Mouse (Mus musculus): Measurements from ENCODE around the gene Vps35l.

Vps35l gene

GRCm38 (mm10) chr7:118733225-118733624, 6.8 kb upstream of the Vps35l start:
- DNase-seq (ENCODE audit: low read depth, low spot score) = no peak

DNA sequence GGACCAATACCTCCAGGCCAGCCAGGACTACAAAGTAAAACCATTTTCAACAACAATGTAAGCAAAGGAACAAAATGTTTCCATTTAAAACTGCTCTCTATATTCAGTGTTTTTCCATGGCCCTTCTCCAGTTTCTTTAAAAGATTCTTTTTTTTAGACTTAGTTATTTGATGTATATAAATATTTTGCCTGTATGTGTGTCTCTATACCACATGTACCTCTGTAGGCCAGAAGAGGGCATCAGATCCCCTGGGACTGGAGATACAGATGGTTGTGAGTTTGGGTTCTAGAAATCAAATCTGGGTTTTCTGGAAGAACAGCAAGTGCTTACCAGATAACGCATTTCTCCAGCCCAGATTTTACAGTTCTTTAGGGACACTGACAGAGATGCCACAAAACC, 1.3 kb upstream of the Vps35l start:
- DNase-seq (ENCODE audit: low read depth, low spot score) = no peak

GRCm38 (mm10) chr7:118740532-118741338, 709 bp downstream of the Vps35l start:
- peak; percentile 96 for DNase-seq (ENCODE audit: low read depth, low spot score)

DNA sequence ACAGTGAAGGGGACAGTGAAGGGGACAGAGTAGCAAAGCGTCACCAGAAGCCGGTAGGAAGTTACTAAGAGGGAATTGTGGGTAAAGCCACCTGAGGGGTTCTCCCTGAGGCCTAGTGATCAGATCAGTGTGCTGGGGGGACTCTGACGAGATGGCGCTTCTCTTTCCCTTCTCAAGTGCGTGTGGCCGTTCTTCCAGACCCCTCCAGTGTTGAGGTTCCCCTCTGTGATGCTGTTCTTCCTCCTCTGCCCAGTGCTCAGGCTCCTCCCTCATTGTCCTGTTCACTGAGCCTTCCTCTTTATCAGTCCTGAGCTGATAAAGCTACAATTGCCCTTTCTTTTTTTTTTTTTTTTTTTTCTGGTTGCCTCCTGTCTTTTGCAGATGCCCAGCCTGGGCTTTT, 2.3 kb downstream of the Vps35l start:
- DNase-seq (ENCODE audit: low read depth, low spot score) = no peak

DNA sequence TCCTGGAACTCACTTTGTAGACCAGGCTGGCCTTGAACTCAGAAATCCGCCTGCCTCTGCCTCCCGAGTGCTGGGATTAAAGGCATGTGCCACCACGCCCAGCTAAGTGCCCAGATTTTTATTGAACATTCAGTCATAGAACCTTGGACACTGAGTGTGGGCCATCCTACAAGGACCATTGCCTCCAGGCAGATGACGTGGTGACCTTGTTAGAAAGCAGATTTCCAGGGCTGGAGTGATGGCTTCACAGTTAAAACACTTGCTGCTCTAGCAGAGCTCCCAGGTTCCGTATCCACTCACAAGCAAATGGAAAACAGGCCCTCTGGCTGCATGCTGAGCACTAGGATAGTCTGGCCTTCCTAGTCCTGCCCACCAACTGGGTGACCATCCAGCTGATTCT, 4.7 kb downstream of the Vps35l start:
- no peak for DNase-seq (ENCODE audit: low read depth, low spot score)

DNA sequence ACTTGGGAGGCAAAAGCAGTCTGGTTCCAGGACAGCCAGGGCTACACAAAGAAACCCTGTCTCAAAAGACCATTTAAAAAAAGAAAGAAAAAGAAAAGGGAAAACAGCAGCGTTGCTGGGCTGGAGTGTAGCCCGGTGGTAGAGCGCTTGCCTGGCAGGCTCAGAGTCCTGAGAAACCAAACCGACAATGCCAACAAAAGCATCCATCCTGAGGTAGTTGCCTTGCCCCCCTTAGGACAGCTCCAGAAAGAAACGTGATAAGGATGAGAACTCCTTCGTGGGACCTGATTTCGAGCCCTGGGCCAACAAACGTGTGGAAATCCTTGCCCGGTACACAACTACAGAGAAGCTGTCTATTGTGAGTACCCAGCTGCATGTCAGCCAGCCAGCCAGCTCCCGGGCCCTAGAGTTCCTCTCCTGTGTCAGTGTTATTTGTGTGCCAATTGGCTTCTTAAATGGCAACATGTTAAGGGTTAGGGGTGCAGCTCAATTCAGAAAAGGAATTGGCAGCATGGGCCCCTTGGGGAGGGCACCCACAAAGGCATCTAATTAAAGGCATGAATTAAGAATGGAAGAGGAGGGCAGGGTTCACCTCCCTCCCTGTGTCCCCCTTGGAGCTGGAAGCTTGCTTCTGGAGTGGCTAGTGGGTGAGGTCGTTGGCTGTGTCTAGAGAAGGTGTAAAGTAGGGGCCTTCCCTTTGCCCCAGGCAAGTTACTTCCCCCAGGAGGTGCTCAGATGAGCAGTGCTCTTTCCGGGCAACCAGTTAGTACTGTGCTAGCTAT, 8.1 kb downstream of the Vps35l start:
- DNase-seq (ENCODE audit: low read depth, low spot score) = no peak

GRCm38 (mm10) chr7:118749706-118750105, 9.7 kb downstream of the Vps35l start:
- DNase-seq (ENCODE audit: low read depth, low spot score) = no peak

DNA sequence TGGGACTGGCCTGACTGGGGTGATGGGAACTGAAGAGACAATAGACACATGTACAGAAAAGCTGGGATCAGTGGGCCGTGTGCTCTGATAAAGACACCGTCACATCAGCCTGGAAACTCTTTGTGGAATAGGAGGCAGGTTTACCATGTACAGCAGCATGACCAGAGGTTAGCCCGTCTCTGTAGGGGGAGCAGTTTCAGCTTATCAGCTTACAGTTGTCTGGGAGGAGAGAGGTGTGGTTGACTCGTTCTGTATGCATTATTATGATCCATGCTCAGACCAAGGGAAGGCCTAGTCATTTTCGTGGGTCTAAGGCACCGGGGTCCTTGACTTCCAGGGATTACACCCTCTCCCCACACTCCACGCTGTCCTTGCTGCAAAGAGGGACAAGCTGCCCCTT, 11.6 kb downstream of the Vps35l start:
- DNase-seq (ENCODE audit: low read depth, low spot score) = no peak

DNA sequence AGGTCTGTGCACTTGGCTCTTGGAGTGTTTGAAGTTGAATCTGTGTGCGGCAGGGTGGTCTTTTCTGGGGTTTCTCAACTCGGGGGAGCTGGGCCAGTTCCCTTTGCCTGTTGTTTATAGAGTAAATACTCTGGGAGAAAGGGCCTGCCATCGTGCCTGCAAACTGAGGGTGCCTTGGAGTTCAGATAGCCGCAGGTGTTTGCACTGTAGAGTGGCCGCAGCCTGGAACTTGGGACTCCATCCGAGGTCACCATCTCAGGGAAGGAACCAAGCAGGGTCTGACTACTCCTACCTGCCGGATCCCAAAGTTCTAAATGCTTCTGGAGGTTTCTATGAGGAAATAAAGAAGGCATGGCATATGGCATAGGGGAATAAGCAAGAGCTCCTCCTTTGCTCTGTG, 15.7 kb downstream of the Vps35l start:
- no peak for DNase-seq (ENCODE audit: low read depth, low spot score)

GRCm38 (mm10) chr7:118756490-118757265, 16.7 kb downstream of the Vps35l start:
- no peak for DNase-seq (ENCODE audit: low read depth, low spot score)

DNA sequence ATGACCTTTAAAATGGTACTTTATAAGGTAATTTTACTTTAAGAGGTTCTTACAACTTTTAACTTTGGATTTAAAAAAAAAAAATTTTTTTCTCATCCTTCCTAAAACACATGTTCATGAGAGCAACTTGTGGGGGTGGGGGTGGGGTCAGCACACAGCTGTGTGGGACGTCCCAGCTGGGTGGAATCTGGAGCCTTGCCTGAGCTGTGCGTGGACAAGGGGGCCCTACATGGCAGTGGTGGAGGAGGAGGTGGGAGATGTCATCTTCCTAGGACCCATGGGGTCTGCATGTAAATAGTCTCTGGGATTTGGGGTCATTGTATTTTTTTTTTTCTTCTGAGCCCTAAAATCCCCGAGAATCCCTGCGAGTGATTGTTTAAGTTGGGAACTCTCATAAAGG, 18.3 kb downstream of the Vps35l start:
- DNase-seq (ENCODE audit: low read depth, low spot score) = no peak

- DNase-seq (ENCODE audit: low read depth, low spot score) = no peak
These were observed 19.3 kb downstream of the Vps35l start for GRCm38 (mm10) chr7:118759372-118759771.

DNA sequence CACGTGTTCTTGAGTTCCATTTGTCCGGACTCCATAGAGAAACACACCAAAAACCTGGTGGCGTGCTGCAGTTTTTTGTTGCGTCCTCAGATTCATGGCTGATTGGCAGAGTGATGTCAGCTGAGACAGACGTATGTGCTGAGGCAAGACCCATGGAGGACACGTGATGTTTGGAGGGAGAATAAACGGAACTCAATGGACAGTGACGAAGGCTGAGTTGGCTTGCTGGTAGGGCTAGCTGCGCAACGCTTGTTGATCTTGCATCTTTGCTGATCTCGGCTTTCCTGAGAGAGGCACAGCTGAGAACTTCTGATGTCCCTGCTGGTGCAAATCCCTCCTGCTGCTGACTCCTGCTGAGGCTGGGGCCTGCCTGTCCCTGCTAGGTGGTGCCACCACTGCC, 23.9 kb downstream of the Vps35l start:
- DNase-seq (ENCODE audit: low read depth, low spot score) = no peak

DNA sequence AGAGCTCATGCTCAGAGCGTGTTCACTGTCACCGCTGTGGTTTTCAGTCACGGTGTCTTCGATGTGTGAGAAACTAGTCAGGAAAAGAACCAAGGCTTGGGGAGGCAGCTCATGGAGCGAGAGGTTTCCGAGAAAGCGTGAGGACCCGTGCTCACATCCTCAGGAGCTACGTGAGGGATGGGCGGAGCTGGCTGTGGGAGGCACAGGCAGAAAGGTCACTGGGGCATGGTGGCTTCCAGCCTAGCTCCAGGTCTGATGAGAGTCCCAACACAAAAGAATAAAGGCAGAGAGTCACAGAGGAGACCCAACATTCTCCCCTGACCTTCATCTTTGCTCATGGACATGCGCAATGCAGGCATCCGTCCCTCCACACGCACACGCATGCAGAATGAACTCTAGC, 24.7 kb downstream of the Vps35l start:
- no peak for DNase-seq (ENCODE audit: low read depth, low spot score)

DNA sequence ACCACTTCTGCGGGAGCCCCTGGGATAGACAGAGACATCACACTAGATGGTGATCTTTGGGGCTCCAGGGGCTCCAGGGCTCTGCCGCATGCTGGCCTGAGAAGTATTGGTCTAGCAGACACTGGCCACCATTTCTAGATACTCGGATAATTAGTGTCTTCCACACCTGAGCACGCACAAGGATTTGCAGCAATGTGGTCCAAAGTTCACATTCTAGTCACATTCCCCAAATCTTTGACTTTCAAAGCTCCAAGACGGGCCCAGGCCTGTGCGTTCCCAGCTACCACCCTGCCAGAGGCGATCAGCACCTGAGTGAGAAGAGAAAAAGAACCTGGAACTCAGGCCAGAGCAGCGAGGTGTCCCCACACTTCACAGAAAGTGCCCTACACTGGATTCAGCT, 25.6 kb downstream of the Vps35l start:
- DNase-seq (ENCODE audit: low read depth, low spot score) = no peak

- DNase-seq (ENCODE audit: low read depth, low spot score) = peak; percentile 76
These were observed 26.2 kb downstream of the Vps35l start for GRCm38 (mm10) chr7:118766119-118766833.

DNA sequence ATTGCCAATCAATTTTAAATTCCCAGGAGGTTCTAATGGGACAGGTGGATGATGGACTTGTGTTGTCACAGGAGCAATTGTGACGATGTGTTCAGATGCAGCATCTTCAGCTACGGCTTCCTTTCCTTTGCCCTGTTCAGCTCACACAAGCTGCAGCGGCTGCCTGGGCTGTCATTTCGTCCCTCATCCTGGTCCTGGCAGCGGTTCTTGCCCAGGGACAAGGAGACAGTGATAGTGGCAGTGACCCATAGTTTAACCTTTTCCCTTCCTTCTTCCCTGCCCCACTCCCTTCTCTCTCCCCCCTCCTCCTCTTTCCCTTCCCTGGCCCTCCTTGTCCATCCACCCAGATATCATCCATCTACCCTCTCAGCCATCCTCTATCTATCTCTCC, 26.8 kb downstream of the Vps35l start:
- no peak for DNase-seq (ENCODE audit: low read depth, low spot score)

DNA sequence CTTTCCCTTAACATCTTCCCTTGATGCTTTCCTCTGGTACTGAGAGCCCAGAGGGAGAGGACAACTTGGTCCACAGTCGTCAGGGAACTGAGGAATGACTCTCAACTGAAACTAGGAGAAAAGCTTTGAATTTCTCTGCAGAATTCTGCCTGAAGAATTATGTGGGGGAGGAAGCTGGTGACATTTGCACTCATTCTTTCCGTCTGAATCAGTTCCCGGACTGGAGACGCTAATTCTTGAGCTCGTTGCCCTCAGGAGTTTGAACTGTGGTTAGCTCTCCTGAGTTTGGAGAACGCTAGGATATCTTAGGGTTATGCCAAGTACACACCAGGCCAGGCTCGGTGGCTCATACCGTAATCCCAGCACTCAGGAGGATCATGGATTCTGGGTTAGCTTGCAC, 29.2 kb downstream of the Vps35l start:
- no peak for DNase-seq (ENCODE audit: low read depth, low spot score)

- no peak for DNase-seq (ENCODE audit: low read depth, low spot score)
These were observed 29.6 kb downstream of the Vps35l start for GRCm38 (mm10) chr7:118769655-118770054.

DNA sequence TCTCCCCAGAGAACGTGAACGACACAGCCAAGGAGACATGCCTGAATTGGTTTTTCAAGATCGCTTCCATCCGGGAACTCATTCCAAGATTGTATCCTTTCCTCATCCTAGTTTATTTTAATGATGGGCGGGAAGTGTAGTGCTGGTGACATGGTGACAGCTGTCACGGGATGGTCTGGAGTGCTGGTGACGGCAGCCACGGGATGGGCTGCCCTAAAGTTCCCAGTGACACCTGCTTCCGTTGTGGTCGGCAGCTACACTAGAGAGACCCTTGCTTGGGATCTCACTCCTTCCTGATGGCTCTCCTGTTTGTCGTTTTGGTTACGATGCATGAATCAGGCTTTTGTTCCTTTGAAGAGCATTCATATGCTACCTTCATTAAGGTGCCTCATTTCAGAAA, 33.0 kb downstream of the Vps35l start:
- DNase-seq (ENCODE audit: low read depth, low spot score) = no peak

DNA sequence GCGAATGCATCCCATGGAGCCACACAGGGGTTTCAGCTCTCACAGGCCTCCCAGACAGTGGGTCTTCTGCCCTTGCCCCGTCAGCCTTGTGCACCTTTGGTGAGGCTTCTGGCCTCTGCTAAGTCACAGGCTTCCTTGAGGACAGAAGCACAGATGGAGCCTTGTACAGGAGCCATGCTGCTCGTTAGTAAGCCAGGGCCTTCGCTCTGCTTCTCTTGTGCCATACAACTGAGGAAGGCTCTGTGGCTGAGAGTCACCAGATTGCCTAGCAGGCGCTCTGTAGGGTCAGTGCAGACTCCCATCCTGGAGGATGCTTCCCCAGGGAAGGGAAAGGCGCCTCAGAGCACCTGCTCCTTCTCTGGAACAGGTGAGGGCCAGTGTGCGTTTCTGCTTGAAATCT, 36.0 kb downstream of the Vps35l start:
- no peak for DNase-seq (ENCODE audit: low read depth, low spot score)

DNA sequence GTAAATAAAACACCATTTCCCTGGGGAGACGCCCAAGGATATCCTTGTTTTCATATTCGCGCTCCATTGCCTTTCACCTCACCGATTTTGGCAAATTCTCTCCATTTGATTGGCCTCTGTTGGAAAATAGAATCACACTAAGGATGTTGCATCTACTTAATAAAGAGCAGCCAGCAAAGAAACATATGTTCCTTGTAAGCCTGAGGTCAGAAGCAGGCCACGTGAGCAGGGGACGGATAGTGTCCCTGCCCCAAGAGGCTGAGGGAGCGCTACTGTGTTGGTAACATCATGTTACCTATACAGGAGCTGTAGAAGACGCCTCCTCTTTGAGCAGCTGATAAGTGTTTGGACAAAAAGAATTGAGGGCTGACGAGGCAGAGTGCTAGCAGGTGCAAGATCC, 36.5 kb downstream of the Vps35l start:
- DNase-seq (ENCODE audit: low read depth, low spot score) = no peak
